ENCODE assay signal across 8 mouse cellular contexts in the genomic region with DNA sequence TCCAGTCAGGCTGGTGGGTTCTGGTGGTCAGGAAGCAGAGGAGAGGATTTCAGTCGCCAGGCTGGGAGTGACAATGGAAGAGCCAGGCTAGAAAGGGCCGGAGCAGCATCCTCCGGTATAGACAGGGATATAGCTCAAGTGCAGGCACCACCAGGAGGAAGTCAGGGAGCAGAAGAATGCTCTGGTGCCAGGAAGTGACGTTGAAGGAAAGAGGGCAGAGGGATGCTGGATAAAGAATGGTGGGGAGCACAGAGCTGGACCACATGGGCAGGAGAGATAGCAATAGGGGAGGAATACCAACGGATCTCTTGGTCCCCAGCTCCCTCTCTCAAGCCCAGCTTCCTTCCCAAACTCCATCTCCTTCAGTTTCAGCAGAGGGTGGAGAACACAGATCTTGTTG. TPM values are rescaled to one million over a fixed set of nuclear protein-coding genes. Genes with fewer than 3 reads are reported as not detected.
DNase-seq lines count a peak whose midpoint lies in the region; ATAC-seq lines count a peak whose summit lies in the region.

No protein-coding gene starts in this region.

- WGBS in intestine, embryonic 14.5 days: 61% methylated on average over 5 of the region's 5 CpGs
- 55% methylated on average over 5 of the region's 5 CpGs for WGBS in intestine, embryonic 16.5 days
- WGBS in hindbrain, embryonic 11.5 days: 74% methylated on average over 5 of the region's 5 CpGs
- WGBS in midbrain, embryonic 16.5 days: 69% methylated on average over 5 of the region's 5 CpGs

- H3K4me2 ChIP-seq in intestine, embryonic 14.5 days (ENCODE audit: low read length): no peak overlapping the region
- H3K4me2 ChIP-seq in intestine, embryonic 16.5 days (ENCODE audit: low read depth, low read length): no peak overlapping the region
- peak overlapping the region; percentile 46 for H3K4me2 ChIP-seq in hindbrain, embryonic 11.5 days (replicated peaks; ENCODE audit: low read depth, low read length)
- H3K4me2 ChIP-seq in midbrain, embryonic 16.5 days (ENCODE audit: low read length): peak overlapping the region; percentile 63

- H3K27ac ChIP-seq in intestine, embryonic 14.5 days (ENCODE audit: low read depth): no peak overlapping the region
- no peak overlapping the region for H3K27ac ChIP-seq in intestine, embryonic 16.5 days (ENCODE audit: low read length)
- no peak overlapping the region for H3K27ac ChIP-seq in hindbrain, embryonic 11.5 days (ENCODE audit: low read depth, low read length)
- 0 out of 2 replicates have a peak overlapping the region, but pooled peaks have one; percentile 2 for H3K27ac ChIP-seq in midbrain, embryonic 16.5 days (ENCODE audit: low read length)

- H3K9ac ChIP-seq in intestine, embryonic 14.5 days (ENCODE audit: low read length): no peak overlapping the region
- no peak overlapping the region for H3K9ac ChIP-seq in intestine, embryonic 16.5 days (ENCODE audit: low read depth, low read length)
- no peak overlapping the region; the same call in 1 of the 2 replicates for H3K9ac ChIP-seq in hindbrain, embryonic 11.5 days (ENCODE audit: low read depth, low read length)
- H3K9ac ChIP-seq in midbrain, embryonic 16.5 days (ENCODE audit: low read depth, low read length): peak overlapping the region; percentile 97

- DNase-seq in intestine, embryonic 14.5 days (ENCODE audit: low spot score): peak; percentile 45
- DNase-seq in cerebellum, postnatal 14 days: peak; percentile 43 to 54
- no peak for DNase-seq in hindbrain, embryonic 11.5 days (ENCODE audit: low spot score)
- no peak for DNase-seq in thymus, postnatal 14 days
- DNase-seq in thymus, postnatal 4 days: no peak
- no peak for DNase-seq in retina, postnatal 1 day

- H3K9me3 ChIP-seq in intestine, embryonic 14.5 days (ENCODE audit: control insufficient read depth, low read length): no peaks in the 10 kb centered on the region
- no peaks in the 10 kb centered on the region for H3K9me3 ChIP-seq in intestine, embryonic 16.5 days (ENCODE audit: control insufficient read depth, low read length)
- H3K9me3 ChIP-seq in hindbrain, embryonic 11.5 days (ENCODE audit: control insufficient read depth, low read length): no peaks in the 10 kb centered on the region
- no peaks in the 10 kb centered on the region for H3K9me3 ChIP-seq in midbrain, embryonic 16.5 days (replicated peaks; ENCODE audit: control insufficient read depth, low read length, poor library complexity, severe bottlenecking)

- no peak overlapping the region for H3K4me3 ChIP-seq in intestine, embryonic 14.5 days (ENCODE audit: low read depth, low read length)
- no peak overlapping the region for H3K4me3 ChIP-seq in intestine, embryonic 16.5 days (ENCODE audit: low read length)
- peak overlapping the region; percentile 51; the same call in 1 of the 2 replicates for H3K4me3 ChIP-seq in hindbrain, embryonic 11.5 days (ENCODE audit: low read depth, low read length)
- peak overlapping the region; percentile 73 for H3K4me3 ChIP-seq in midbrain, embryonic 16.5 days (ENCODE audit: low read depth, low read length)

- H3K4me1 ChIP-seq in intestine, embryonic 14.5 days (replicated peaks; ENCODE audit: control insufficient read depth, insufficient read depth, low read length): peaks cover 7% of the 10 kb centered on the region; the same call in 1 of the 2 replicates
- H3K4me1 ChIP-seq in intestine, embryonic 16.5 days (ENCODE audit: control insufficient read depth, insufficient read depth, low read length): peaks cover 11% of the 10 kb centered on the region
- H3K4me1 ChIP-seq in hindbrain, embryonic 11.5 days (replicated peaks; ENCODE audit: control insufficient read depth, insufficient read depth, low read length): no peaks in the 10 kb centered on the region
- peaks cover 26% of the 10 kb centered on the region for H3K4me1 ChIP-seq in midbrain, embryonic 16.5 days (ENCODE audit: control insufficient read depth, insufficient read depth, low read length)

- no peaks in the 10 kb centered on the region for H3K36me3 ChIP-seq in intestine, embryonic 14.5 days (ENCODE audit: control insufficient read depth, insufficient read depth, low read length)
- H3K36me3 ChIP-seq in intestine, embryonic 16.5 days (ENCODE audit: control insufficient read depth, insufficient read depth, low read length): no peaks in the 10 kb centered on the region
- H3K36me3 ChIP-seq in hindbrain, embryonic 11.5 days (ENCODE audit: control insufficient read depth, insufficient read depth, low read length): no peaks in the 10 kb centered on the region
- H3K36me3 ChIP-seq in midbrain, embryonic 16.5 days (ENCODE audit: control insufficient read depth, insufficient read depth, low read length): no peaks in the 10 kb centered on the region

- no peak for ATAC-seq in intestine, embryonic 14.5 days (replicated peaks; ENCODE audit: low FRiP score, low TSS enrichment, low read depth)
- ATAC-seq in intestine, embryonic 16.5 days: no peak
- no peak for ATAC-seq in hindbrain, embryonic 11.5 days (ENCODE audit: low FRiP score)
- no peak for ATAC-seq in midbrain, embryonic 16.5 days

- H3K27me3 ChIP-seq in intestine, embryonic 14.5 days (replicated peaks; ENCODE audit: control insufficient read depth, insufficient read depth, low read length): peaks cover 11% of the 10 kb centered on the region
- peaks cover 12% of the 10 kb centered on the region; the same call in 1 of the 2 replicates for H3K27me3 ChIP-seq in intestine, embryonic 16.5 days (replicated peaks; ENCODE audit: control insufficient read depth, insufficient read depth, low read length)
- H3K27me3 ChIP-seq in hindbrain, embryonic 11.5 days (ENCODE audit: control insufficient read depth, insufficient read depth, low read length): no peaks in the 10 kb centered on the region
- H3K27me3 ChIP-seq in midbrain, embryonic 16.5 days (ENCODE audit: control insufficient read depth, insufficient read depth, low read depth, low read length): no peaks in the 10 kb centered on the region

RNA-seq across cellular contexts. Expression of gene Acss2, which starts 4.2 kb away (rescaled TPM):
- 15.5 and 16.8 TPM in 2 replicates for polyA plus RNA-seq in intestine, embryonic 14.5 days (2014; fragmentation: Nextera tagmentation; extraction: Ambion mirVana)
- polyA plus RNA-seq in intestine, embryonic 16.5 days (2015; fragmentation: Nextera tagmentation; extraction: Ambion mirVana): 25.8 and 29.8 TPM in 2 replicates
- 23.3 and 24.1 TPM in 2 replicates for polyA plus RNA-seq in hindbrain, embryonic 11.5 days (2014; fragmentation: Nextera tagmentation; extraction: Ambion mirVana)
- polyA plus RNA-seq in midbrain, embryonic 16.5 days (2015; fragmentation: Nextera tagmentation; extraction: Ambion mirVana): 23.9 TPM in 2 replicates

RNA-seq across cellular contexts. Expression of gene Ggt7, which starts 4.5 kb away (rescaled TPM):
- 3.6 and 4.0 TPM in 2 replicates for polyA plus RNA-seq in intestine, embryonic 14.5 days (2014; fragmentation: Nextera tagmentation; extraction: Ambion mirVana)
- polyA plus RNA-seq in intestine, embryonic 16.5 days (2015; fragmentation: Nextera tagmentation; extraction: Ambion mirVana): 4.0 and 4.2 TPM in 2 replicates
- 8.8 and 13.0 TPM in 2 replicates for polyA plus RNA-seq in hindbrain, embryonic 11.5 days (2014; fragmentation: Nextera tagmentation; extraction: Ambion mirVana)
- polyA plus RNA-seq in midbrain, embryonic 16.5 days (2015; fragmentation: Nextera tagmentation; extraction: Ambion mirVana): 78.9 and 83.3 TPM in 2 replicates

RNA-seq across cellular contexts. Expression of gene Ncoa6, which starts 39.8 kb away (rescaled TPM):
- polyA plus RNA-seq in intestine, embryonic 14.5 days (2014; fragmentation: Nextera tagmentation; extraction: Ambion mirVana): 27.9 and 28.3 TPM in 2 replicates
- 11.5 and 13.0 TPM in 2 replicates for polyA plus RNA-seq in intestine, embryonic 16.5 days (2015; fragmentation: Nextera tagmentation; extraction: Ambion mirVana)
- 29.5 and 34.8 TPM in 2 replicates for polyA plus RNA-seq in hindbrain, embryonic 11.5 days (2014; fragmentation: Nextera tagmentation; extraction: Ambion mirVana)
- 22.7 and 26.6 TPM in 2 replicates for polyA plus RNA-seq in midbrain, embryonic 16.5 days (2015; fragmentation: Nextera tagmentation; extraction: Ambion mirVana)

Comparison
In these comparisons a context has a peak if more than half of its experiments do, and no peak if none do; other contexts are left out.
1. DNase-seq: peak in intestine, embryonic 14.5 days (single experiment) and cerebellum, postnatal 14 days (2 of 2); none in hindbrain, embryonic 11.5 days (single experiment), thymus, postnatal 14 days (single experiment), thymus, postnatal 4 days (single experiment) and retina, postnatal 1 day (single experiment).
2. H3K4me2 ChIP-seq: peak in hindbrain, embryonic 11.5 days (single experiment) and midbrain, embryonic 16.5 days (single experiment); none in intestine, embryonic 14.5 days (single experiment) and intestine, embryonic 16.5 days (single experiment).
3. H3K4me3 ChIP-seq: peak in hindbrain, embryonic 11.5 days (single experiment) and midbrain, embryonic 16.5 days (single experiment); none in intestine, embryonic 14.5 days (single experiment) and intestine, embryonic 16.5 days (single experiment).